Comparison of ENCODE assay signal across 25 mouse cellular contexts in genomic region chr12:13085484-13085883, GRCm38 (mm10).
DNase-seq lines count a peak whose midpoint lies in the region; ATAC-seq and TF ChIP-seq lines count a peak whose summit lies in the region.
"Had no signal": no experiment of that assay in that cellular context is flagged by ENCODE, and none has a peak within 500 bp of the region (broad histone marks: within the 10 kb centered on the region; RNA-seq: fewer than 3 reads in every experiment).

No protein-coding gene starts in this region.

- H3K79me2 ChIP-seq in CH12.LX (replicated peaks; ENCODE audit: control insufficient read depth, extremely low read depth, insufficient read depth, poor library complexity, severe bottlenecking) = no peaks in the 10 kb centered on the region

- DNase-seq in hindbrain, embryonic 11.5 days (ENCODE audit: low spot score) = no peak
- no peak for DNase-seq in hindbrain, embryonic 10.5 days (ENCODE audit: low spot score)
- DNase-seq in CH12.LX (ENCODE audit: extremely low read depth) = peak; percentile 7
- peak; percentile 49 for DNase-seq in ES-CJ7 (ENCODE audit: low read depth, low spot score)
- no peak for DNase-seq in limb, embryonic 10.5 days (ENCODE audit: low spot score)
- no peak for DNase-seq in left cerebral cortex, postnatal 36 days (ENCODE audit: low spot score in 2 of 2)
- DNase-seq: adrenal gland, adult 2 months; B cell, adult 2 months; cerebellum, adult 11 months; cerebellum, adult 9-11 months; gastrocnemius, postnatal 25 days; heart, adult 18-20 months; heart, postnatal 14 days; kidney, adult 18-20 months; kidney, postnatal 4 days; liver, postnatal 0 days had no signal

- no peaks in the 10 kb centered on the region for H3K27me3 ChIP-seq in hindbrain, embryonic 11.5 days (ENCODE audit: control insufficient read depth, insufficient read depth, low read length)
- H3K27me3 ChIP-seq in hindbrain, embryonic 10.5 days (ENCODE audit: insufficient read depth, poor library complexity, severe bottlenecking) = no peaks in the 10 kb centered on the region
- no peaks in the 10 kb centered on the region for H3K27me3 ChIP-seq in CH12.LX (replicated peaks)
- H3K27me3 ChIP-seq in limb, embryonic 10.5 days (ENCODE audit: low read depth, poor library complexity, severe bottlenecking) = no peaks in the 10 kb centered on the region
- H3K27me3 ChIP-seq: midbrain, embryonic 12.5 days had no signal

- 85% methylated on average over 6 of the region's 6 CpGs for WGBS in hindbrain, embryonic 11.5 days
- WGBS in hindbrain, embryonic 10.5 days = 84% methylated on average over 6 of the region's 6 CpGs
- WGBS in limb, embryonic 10.5 days = 68% methylated on average over 6 of the region's 6 CpGs

- intact Hi-C loops in left cerebral cortex, postnatal 36 days (cut with DNase I) = no loop called here

- dilution Hi-C loops in CH12.LX (cut with MboI; ENCODE audit: extremely low pct_ligation_motif_present, extremely low pct_unique_long_range_greater_than_20kb, low sequenced_read_pairs) = no loop called here

- no peak overlapping the region for H3K27ac ChIP-seq in hindbrain, embryonic 11.5 days (ENCODE audit: low read depth, low read length)
- no peak overlapping the region for H3K27ac ChIP-seq in hindbrain, embryonic 10.5 days
- H3K27ac ChIP-seq in CH12.LX (ENCODE audit: insufficient read depth, low read depth) = no peak overlapping the region
- peak overlapping the region; percentile 83 for H3K27ac ChIP-seq in limb, embryonic 10.5 days
- H3K27ac ChIP-seq: heart, embryonic 13.5 days; hindbrain, embryonic 14.5 days; left cerebral cortex, adult 2 months; macrophage; midbrain, embryonic 12.5 days had no signal

- no peak overlapping the region for H3K4me2 ChIP-seq in hindbrain, embryonic 11.5 days (replicated peaks; ENCODE audit: low read depth, low read length)
- no peak overlapping the region for H3K4me2 ChIP-seq in CH12.LX (ENCODE audit: insufficient read depth, low read depth, poor library complexity, severe bottlenecking)
- H3K4me2 ChIP-seq: heart, embryonic 13.5 days; hindbrain, embryonic 14.5 days; liver, embryonic 11.5 days; midbrain, embryonic 12.5 days had no signal

- no peaks in the 10 kb centered on the region for H3K36me3 ChIP-seq in hindbrain, embryonic 11.5 days (ENCODE audit: control insufficient read depth, insufficient read depth, low read length)
- H3K36me3 ChIP-seq in hindbrain, embryonic 10.5 days = no peaks in the 10 kb centered on the region
- H3K36me3 ChIP-seq in CH12.LX (replicated peaks in 1 of 2; ENCODE audit: control insufficient read depth in 1 of 2, insufficient read depth in 1 of 2, low read length in 1 of 2) = no peaks in the 10 kb centered on the region
- no peaks in the 10 kb centered on the region for H3K36me3 ChIP-seq in limb, embryonic 10.5 days
- H3K36me3 ChIP-seq: heart, embryonic 13.5 days; midbrain, embryonic 12.5 days had no signal

- no peaks in the 10 kb centered on the region for H3K4me1 ChIP-seq in hindbrain, embryonic 11.5 days (replicated peaks; ENCODE audit: control insufficient read depth, insufficient read depth, low read length)
- H3K4me1 ChIP-seq in hindbrain, embryonic 10.5 days (replicated peaks) = peaks cover 32% of the 10 kb centered on the region
- no peaks in the 10 kb centered on the region for H3K4me1 ChIP-seq in CH12.LX (ENCODE audit: control insufficient read depth in 1 of 2, insufficient read depth in 2 of 2)
- H3K4me1 ChIP-seq in limb, embryonic 10.5 days = peaks cover 47% of the 10 kb centered on the region

- H3K9me3 ChIP-seq in hindbrain, embryonic 11.5 days (ENCODE audit: control insufficient read depth, low read length) = no peaks in the 10 kb centered on the region
- no peaks in the 10 kb centered on the region for H3K9me3 ChIP-seq in hindbrain, embryonic 10.5 days
- H3K9me3 ChIP-seq in CH12.LX (replicated peaks; ENCODE audit: low read length) = no peaks in the 10 kb centered on the region
- H3K9me3 ChIP-seq in limb, embryonic 10.5 days (replicated peaks) = no peaks in the 10 kb centered on the region
- H3K9me3 ChIP-seq: heart, embryonic 13.5 days; midbrain, embryonic 12.5 days had no signal

- TF ChIP-seq POLR2A in CH12.LX (IDR thresholded peaks at IDR 0.05; ENCODE audit: low read depth, low read length) = no peak

- no peak overlapping the region for H3K9ac ChIP-seq in hindbrain, embryonic 11.5 days (ENCODE audit: low read depth, low read length)
- no peak overlapping the region for H3K9ac ChIP-seq in CH12.LX (ENCODE audit: insufficient read depth, low read depth)
- H3K9ac ChIP-seq: heart, embryonic 13.5 days; hindbrain, embryonic 14.5 days; liver, postnatal 0 days; midbrain, embryonic 12.5 days had no signal

- no peak for TF ChIP-seq EP300 in CH12.LX (IDR thresholded peaks at IDR 0.05; ENCODE audit: low read length)

- in situ Hi-C loops in CH12.LX (cut with MboI; ENCODE audit: low pct_ligation_motif_present, low pct_unique_long_range_greater_than_20kb, low sequenced_read_pairs) = no loop called here

- peak in 1 of 2 experiments; percentile 30; a peak in 1 of 4 replicates for TF ChIP-seq CTCF in CH12.LX (conservative IDR thresholded peaks at IDR 0.05 in 1 of 2, IDR thresholded peaks at IDR 0.05 in 1 of 2; ENCODE audit: low read depth in 2 of 2, low read length in 2 of 2)

- TF ChIP-seq RAD21 in CH12.LX (IDR thresholded peaks at IDR 0.05; ENCODE audit: low read depth, low read length) = peak; percentile 21

- no peak overlapping the region for H3K4me3 ChIP-seq in hindbrain, embryonic 11.5 days (ENCODE audit: low read depth, low read length)
- H3K4me3 ChIP-seq in hindbrain, embryonic 10.5 days = no peak overlapping the region
- H3K4me3 ChIP-seq in CH12.LX (replicated peaks in 1 of 3; ENCODE audit: low read depth in 2 of 3, low read length in 2 of 3, poor library complexity in 1 of 3) = no peak overlapping the region
- H3K4me3 ChIP-seq in limb, embryonic 10.5 days = no peak overlapping the region
- H3K4me3 ChIP-seq: heart, embryonic 13.5 days; left cerebral cortex, adult 2 months; midbrain, embryonic 12.5 days had no signal

- peak; percentile 32; the same call in 1 of the 2 replicates for ATAC-seq in hindbrain, embryonic 11.5 days (ENCODE audit: low FRiP score)
- no peak for ATAC-seq in erythroid progenitor cell, adult 5-6 weeks (replicated peaks; ENCODE audit: low FRiP score, poor library complexity, severe bottlenecking)
- ATAC-seq: inflammation-experienced regulatory T-cells, adult 6 months; liver, postnatal 0 days; lung, postnatal 0 days had no signal

TF ChIP-seq in CH12.LX, 34 proteins besides CTCF, POLR2A, EP300 and RAD21:
- TF ChIP-seq ZNF384 (IDR thresholded peaks at IDR 0.05; ENCODE audit: low read depth, low read length) = no peak
- no peak for TF ChIP-seq HCFC1 (IDR thresholded peaks at IDR 0.05; ENCODE audit: low read depth, low read length)
- TF ChIP-seq MAFK (IDR thresholded peaks at IDR 0.05; ENCODE audit: insufficient replicate concordance, low read length) = no peak
- TF ChIP-seq USF2 (conservative IDR thresholded peaks at IDR 0.05; ENCODE audit: low read depth, low read length) = no peak
- no peak for TF ChIP-seq MXI1 (IDR thresholded peaks at IDR 0.05; ENCODE audit: low read depth, low read length)
- TF ChIP-seq E2F4 (IDR thresholded peaks at IDR 0.05; ENCODE audit: insufficient replicate concordance, low read depth, low read length) = no peak
- TF ChIP-seq MEF2A (IDR thresholded peaks at IDR 0.05; ENCODE audit: borderline replicate concordance, low read depth, low read length) = no peak
- TF ChIP-seq NRF1 (IDR thresholded peaks at IDR 0.05; ENCODE audit: low read depth, low read length) = no peak
- TF ChIP-seq ZKSCAN1 (IDR thresholded peaks at IDR 0.05; ENCODE audit: borderline replicate concordance, low read depth, low read length) = no peak

Comparison
In these comparisons a context has a peak if more than half of its experiments do, and no peak if none do; other contexts are left out.
1. DNase-seq: peak in CH12.LX (single experiment) and ES-CJ7 (single experiment); none in hindbrain, embryonic 11.5 days (single experiment), hindbrain, embryonic 10.5 days (single experiment), limb, embryonic 10.5 days (single experiment) and left cerebral cortex, postnatal 36 days (0 of 2).